Mouse (Mus musculus) embryonic fibroblast, embryonic 13.5 days (primary cell): ENCODE data around the gene Gm45233.

Experiments
- CTCF ChIP-seq: IDR thresholded peaks from 2 replicates; pipeline ENCODE4 v1.5.1; 2011; ENCODE audit warnings: mild to moderate bottlenecking, control low read depth, low read length, moderate library complexity, borderline replicate concordance; ENCODE audit not compliant: insufficient read depth
- POLR2A ChIP-seq: IDR thresholded peaks from 2 replicates; pipeline ENCODE4 v1.6.1; 2011; ENCODE audit warnings: low read depth, mild to moderate bottlenecking, control low read depth, low read length, moderate library complexity

- TF ChIP-seq POLR2A (no peak), CTCF (no peak)
These were observed 9.3 kb upstream of the Gm45233 start for GRCm38 (mm10) chr7:43434676-43435075.
